Mouse (Mus musculus): Measurements from ENCODE around the gene Glrx3.
A peak's percentile ranks its signal among the peaks of the same experiment; 100 is the strongest.
"Not testable (repeated sequence)": the region's sequence is repeated elsewhere in the genome, so short reads cannot be mapped to it uniquely, and the experiment has no call there.

The Glrx3 gene

GRCm38 (mm10) chr7:137437440-137438178 is at the start of gene Glrx3:
Glrx3 (plus strand) TSS chr7:137437614.
- DNase-seq (ENCODE audit: low spot score) = peak; percentile 97

- DNase-seq (ENCODE audit: low spot score) = no peak
Observed at GRCm38 (mm10) chr7:137387863-137388262, 49.6 kb upstream of the Glrx3 start.

DNA sequence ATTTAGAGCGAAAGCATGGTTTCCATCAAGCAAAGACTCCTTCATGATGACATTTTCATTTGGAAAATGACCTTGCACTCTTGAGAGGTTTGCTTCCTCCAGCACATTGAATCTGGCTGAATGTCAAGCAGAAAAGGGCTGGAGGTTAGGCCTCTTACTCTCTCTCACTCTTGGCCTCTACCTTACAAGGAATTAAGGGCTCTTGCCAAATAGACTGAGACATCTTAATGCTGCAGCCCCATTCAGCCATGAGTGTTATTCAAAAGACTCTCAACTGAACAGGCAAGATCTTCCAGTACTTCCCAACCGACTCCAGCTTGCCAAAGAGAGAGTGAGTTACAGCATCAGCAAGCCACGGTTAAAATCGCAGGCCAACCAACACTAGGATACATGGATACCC is 42.0 kb upstream of the Glrx3 start:
- DNase-seq (ENCODE audit: low spot score) = no peak

DNA sequence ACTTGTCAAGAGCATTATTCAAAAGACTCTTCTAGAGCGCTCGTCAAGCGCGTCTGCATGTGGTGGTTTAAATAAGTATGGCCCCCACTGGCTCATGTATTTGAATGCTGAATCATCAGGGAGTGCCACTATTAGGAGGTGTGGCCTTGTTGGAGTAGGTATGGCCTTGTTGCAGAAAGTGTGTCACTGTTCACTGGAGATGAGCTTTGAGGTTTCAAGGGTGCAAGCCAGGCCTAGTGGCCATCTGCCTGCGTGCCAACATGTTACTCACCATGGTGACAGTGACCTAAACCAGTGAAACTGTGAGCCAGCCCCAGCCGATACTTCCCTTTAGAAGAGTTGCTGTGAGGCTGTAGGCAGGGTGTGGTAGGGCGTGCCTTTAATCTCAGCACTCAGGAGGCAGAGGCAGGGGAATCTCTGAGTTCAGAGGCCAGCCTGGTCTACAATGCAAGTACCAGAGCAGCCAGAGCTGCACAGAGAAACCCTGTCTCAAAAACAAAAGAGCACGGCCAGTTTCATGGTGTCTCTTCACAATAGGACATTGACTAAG is 40.0 kb upstream of the Glrx3 start:
- no peak for DNase-seq (ENCODE audit: low spot score)

GRCm38 (mm10) chr7:137398973-137399372 is 38.4 kb upstream of the Glrx3 start:
- no peak for DNase-seq (ENCODE audit: low spot score)

DNA sequence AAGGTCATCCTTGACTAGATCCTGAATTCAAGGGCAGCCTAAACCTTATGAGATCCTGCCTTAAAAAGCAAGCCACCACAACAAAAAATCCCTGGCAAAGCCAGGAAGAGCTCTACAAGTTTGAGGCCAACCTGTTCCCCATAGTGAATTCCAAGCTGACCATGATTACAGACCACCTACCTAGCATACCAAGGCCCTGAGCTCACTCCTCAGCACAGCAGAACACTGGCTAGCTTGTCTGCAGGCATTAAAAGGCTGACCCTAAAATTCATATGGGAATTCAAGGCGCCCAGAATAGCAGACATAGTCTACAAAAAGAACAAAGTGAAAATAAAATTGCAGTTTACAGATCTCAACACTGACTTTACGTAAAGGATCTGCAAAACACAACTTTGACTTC is 33.3 kb upstream of the Glrx3 start:
- DNase-seq (ENCODE audit: low spot score) = no peak

DNA sequence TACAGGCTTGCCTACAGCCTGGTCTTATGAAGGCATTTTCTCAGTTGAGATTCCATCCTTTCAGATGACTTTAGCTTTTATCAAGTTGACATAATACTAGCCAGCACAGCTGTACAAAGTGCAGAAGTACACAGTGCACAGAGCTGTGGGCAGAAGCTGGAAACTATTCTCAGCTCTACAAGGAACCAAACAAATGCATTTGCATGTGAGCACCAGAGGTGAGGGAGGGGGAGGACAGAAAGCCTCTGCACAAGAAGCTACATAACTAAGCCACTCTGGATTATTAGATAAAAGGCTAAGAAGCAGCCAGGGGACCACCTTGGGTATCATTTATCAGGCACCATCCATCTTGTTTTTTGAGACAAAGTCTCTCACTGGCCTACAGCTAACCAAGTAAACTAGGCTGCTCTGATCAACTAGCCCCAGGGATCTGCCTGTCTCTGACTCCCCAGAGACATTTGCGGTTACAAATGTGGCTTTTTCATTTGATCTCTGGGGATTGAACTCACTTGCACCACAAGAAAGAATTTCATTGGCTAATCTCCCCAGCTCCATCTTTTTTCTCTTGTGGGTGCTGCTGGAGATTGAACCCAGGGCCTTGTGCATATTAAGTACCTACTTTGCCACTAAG is 29.9 kb upstream of the Glrx3 start:
- DNase-seq (ENCODE audit: low spot score) = no peak

- peak; percentile 96 for DNase-seq (ENCODE audit: low spot score)
Observed at GRCm38 (mm10) chr7:137410337-137411197, 26.8 kb upstream of the Glrx3 start, which contains the start of gene 9430038I01Rik. 9430038I01Rik (minus strand) TSS chr7:137410762.

DNA sequence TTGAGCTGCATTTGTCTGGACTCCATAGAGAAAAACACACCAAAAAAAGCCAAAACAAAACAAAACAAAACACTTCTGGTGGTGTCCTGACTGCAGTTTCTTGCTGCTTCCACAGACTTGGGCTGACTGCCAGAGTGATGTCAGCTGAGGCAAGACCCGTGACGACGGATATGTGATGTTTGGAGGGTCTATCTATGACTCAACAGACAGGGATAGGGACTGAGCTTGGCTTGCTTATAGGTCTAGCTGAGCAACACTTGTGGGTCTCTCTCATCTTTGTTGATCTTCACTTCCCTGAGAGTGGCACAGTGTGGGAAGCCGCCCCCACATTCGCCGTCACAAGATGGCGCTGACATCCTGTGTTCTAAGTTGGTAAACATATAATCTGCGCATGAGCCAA is 22.7 kb upstream of the Glrx3 start:
- DNase-seq (ENCODE audit: low spot score) = no peak

DNA sequence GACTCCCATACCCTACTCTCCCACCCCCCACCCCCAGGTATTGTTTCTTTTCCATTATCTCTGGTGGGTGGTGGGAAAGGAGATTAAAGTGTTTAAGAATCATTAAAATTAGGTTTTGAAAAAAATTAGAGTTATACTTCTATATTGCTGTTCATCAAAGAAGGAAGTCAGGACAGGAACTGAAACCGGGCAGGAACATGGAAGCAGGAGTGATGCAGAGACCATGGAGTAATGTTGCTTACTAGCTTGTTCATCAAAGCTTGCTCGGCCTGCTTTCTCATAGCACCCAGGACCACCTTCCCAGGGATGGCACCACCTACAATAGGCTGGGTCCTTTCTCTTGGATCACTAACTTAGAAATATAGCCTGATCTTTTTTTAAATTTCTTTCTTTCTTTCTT is 16.9 kb upstream of the Glrx3 start:
- DNase-seq (ENCODE audit: low spot score) = no peak

GRCm38 (mm10) chr7:137421236-137421635 is 16.2 kb upstream of the Glrx3 start:
- DNase-seq (ENCODE audit: low spot score) = no peak

GRCm38 (mm10) chr7:137426693-137427092 is 10.7 kb upstream of the Glrx3 start:
- DNase-seq (ENCODE audit: low spot score) = no peak

DNA sequence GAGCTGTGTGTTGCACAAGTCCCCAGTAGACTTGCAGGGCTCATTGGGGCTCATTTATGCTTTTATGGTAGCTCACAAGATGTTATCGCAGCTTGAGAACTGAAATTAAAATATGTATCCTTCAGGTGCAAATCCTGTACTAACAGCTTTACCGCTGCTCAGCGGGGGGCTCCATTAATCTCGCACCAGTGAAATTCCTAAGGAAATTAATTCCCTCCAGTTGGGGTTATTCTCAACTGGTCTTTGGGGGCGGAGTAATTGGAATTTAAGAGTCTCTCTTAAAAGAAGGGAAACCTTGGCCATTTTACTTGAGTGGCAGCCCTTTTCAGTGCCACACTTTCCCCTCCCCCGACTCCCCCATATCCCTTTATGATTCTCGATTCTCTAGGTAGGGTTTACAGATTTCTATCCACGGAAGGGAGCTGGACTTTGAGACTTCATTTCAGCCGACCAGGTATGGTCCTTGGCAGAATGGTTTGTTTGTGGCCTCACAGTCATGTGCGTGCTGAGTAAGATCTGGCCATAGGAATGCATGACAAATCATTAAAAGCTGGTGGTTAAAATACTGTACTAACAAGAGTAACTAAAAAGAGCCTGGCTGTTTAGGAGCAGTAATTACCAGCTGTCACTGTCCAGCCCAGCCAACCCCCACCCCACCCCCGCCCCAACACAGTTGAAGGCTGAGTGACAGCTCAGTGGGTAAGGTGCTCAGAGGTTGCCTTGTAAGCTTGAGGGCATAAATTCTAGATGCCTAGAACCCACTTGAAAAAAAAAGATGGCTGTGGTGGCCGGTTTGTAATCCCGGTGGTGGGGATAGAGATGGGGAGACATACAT is 5.4 kb upstream of the Glrx3 start:
- no peak for DNase-seq (ENCODE audit: low spot score)

- DNase-seq (ENCODE audit: low spot score) = peak; percentile 12
Observed at GRCm38 (mm10) chr7:137436901-137437300, 513 bp upstream of the Glrx3 start.

GRCm38 (mm10) chr7:137438179-137438550 is 751 bp downstream of the Glrx3 start:
- DNase-seq (ENCODE audit: low spot score) = peak; percentile 48

- not testable (repeated sequence) for DNase-seq (ENCODE audit: low spot score)
Observed at GRCm38 (mm10) chr7:137438962-137439361, 1.5 kb downstream of the Glrx3 start.

DNA sequence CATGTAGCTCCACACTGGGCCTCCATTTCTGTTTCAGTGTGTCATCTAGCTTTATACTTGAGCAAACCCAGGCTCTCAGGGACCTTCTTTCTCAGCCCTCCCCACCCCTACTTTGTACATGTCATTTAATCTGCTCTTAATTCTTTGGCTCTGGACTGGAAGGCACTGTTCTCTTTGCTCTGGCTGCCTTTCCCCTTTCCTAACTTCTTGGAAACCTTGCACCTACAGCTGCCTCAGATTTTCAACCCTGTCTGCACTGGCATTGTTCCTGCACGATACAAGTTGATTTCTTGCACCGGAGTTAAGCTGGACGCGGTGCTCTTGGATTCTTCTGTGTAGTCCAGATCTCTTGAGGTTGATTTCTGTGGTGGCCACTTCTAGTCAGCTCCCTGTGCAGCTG is 5.5 kb downstream of the Glrx3 start:
- no peak for DNase-seq (ENCODE audit: low spot score)

DNA sequence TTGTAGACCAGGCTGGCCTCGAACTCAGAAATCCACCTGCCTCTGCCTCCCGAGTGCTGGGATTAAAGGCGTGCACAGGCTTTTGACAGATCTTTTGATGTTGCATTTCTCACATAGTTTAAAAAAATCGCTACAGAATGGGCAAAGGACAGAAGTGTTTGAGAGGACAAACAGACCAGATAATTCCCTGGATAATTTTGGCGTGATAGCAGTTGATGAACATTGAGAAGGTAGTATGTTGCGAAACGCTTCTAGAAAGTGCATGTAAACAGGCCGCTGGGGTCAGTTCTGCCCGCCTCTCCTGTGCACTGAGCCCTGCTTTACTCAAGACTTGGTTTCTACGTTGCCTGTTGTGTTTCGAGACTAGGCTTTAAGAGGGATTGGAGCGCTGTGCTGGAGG is 7.9 kb downstream of the Glrx3 start:
- DNase-seq (ENCODE audit: low spot score) = no peak

GRCm38 (mm10) chr7:137461396-137461795 is 24.0 kb downstream of the Glrx3 start:
- DNase-seq (ENCODE audit: low spot score) = peak; percentile 32

DNA sequence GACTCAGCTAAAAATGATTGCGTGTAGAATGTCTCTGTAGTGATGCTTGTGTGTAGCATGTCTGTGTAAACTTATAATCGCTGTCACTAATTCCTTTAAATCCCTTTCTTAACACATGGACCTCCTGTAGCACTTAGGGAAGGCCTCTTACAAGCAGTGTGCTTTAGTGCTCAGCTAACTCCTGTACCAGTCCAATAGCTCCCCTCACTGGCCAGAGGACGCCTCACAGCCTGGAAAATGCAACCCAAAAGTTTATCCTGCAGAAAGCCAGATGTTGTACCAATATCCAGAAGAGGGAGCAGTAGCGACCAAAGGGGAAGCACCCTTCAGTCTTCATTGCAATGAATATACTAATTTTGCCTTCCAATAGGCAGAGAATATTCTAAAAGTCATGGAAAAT is 30.8 kb downstream of the Glrx3 start:
- peak; percentile 71 for DNase-seq (ENCODE audit: low spot score)

DNA sequence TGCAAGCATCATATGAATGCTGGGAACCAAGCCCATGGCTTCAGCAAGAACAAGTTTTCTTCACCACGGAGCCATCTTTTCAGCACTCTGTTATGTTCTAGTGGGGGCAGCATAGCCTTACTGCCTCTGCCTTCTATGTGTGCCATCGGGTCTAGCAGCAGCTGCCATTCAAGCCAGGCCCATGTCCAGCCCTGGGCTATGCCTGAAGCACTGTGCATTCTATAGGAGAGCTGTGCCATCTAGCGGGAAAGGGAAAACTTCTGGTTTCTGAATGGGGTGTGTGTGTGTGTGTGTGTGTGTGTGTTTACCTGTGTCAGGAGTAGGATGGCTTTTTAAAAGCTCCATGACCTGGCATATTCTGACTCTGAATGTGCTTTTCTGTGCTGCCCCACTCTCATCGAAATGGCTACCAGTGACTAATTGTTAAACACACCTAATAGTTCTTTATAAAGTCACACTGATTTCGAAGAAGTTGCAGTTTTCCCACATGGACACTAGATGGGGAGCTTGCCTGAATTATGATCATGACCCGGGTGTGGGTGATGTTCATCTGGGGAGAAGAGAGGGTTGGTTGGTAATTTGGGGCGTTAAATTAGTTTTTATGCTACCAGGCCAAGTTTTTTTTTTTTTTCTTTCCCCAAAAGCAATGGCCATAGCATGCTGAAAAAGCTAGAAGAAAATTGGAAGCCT is 34.2 kb downstream of the Glrx3 start:
- peak; percentile 35 for DNase-seq (ENCODE audit: low spot score)
